Mouse (Mus musculus) neural tube, embryonic 15.5 days (tissue): ENCODE data around the gene Hoxc8. TPM values are rescaled to one million over a fixed set of nuclear protein-coding genes. Genes with fewer than 3 reads are reported as not detected.

Experiments used
- ATAC-seq: fragments of 200-750 bp; cut with Nextera tagmentation; 2 replicates; pipeline ENCODE4 v1.8.0; 2017; ENCODE audit warnings: mild to moderate bottlenecking, moderate TSS enrichment, moderate library complexity; ENCODE audit not compliant: low FRiP score
- H3K27ac ChIP-seq: fragments of 300-500 bp; sonication (generic); replicated peaks from 2 replicates; pipeline ENCODE4 v1.5.1; 2015; ENCODE audit warnings: mild to moderate bottlenecking, inconsistent platforms
- H3K27me3 ChIP-seq: fragments of 300-500 bp; sonication (generic); replicated peaks from 2 replicates; pipeline ENCODE4 v1.6.1; 2015; ENCODE audit warnings: inconsistent platforms
- H3K36me3 ChIP-seq: fragments of 300-500 bp; sonication (generic); 2 replicates; pipeline ENCODE4 v1.6.1; 2015; ENCODE audit warnings: inconsistent platforms
- H3K4me1 ChIP-seq: fragments of 300-500 bp; sonication (generic); 2 replicates; pipeline ENCODE4 v1.6.1; 2015; ENCODE audit warnings: inconsistent platforms
- H3K4me2 ChIP-seq: fragments of 300-500 bp; sonication (generic); 2 replicates; pipeline ENCODE4 v1.6.1; 2015; ENCODE audit warnings: inconsistent platforms, mild to moderate bottlenecking, moderate library complexity
- H3K4me3 ChIP-seq: fragments of 300-500 bp; sonication (generic); replicated peaks from 2 replicates; pipeline ENCODE4 v1.5.1; 2015; ENCODE audit warnings: mild to moderate bottlenecking, inconsistent platforms
- H3K9ac ChIP-seq: fragments of 300-500 bp; sonication (generic); replicated peaks from 2 replicates; pipeline ENCODE4 v1.6.1; 2015; ENCODE audit warnings: mild to moderate bottlenecking, inconsistent platforms
- H3K9me3 ChIP-seq: fragments of 300-500 bp; sonication (generic); replicated peaks from 2 replicates; pipeline ENCODE4 v1.6.1; 2016; ENCODE audit warnings: inconsistent platforms
- WGBS: fragments of 180-500 bp; shearing (Covaris S2); methylation state at CpG from one replicate; pipeline ENCODE4 v1.1.7; 2015; ENCODE audit warnings: mixed read lengths; 5-methylcytosine and 5-hydroxymethylcytosine counted together
- polyA plus RNA-seq: library from polyadenylated mRNA; unstranded; fragments of >200 nt; fragmentation: Nextera tagmentation; extraction: Ambion mirVana; gene quantifications from 2 replicates; pipeline ENCODE4 v1.2.1, GENCODE M21; 2015

The Hoxc8 gene
- polyA plus RNA-seq, 1 experiment from 2014 or later = 108 TPM

DNA sequence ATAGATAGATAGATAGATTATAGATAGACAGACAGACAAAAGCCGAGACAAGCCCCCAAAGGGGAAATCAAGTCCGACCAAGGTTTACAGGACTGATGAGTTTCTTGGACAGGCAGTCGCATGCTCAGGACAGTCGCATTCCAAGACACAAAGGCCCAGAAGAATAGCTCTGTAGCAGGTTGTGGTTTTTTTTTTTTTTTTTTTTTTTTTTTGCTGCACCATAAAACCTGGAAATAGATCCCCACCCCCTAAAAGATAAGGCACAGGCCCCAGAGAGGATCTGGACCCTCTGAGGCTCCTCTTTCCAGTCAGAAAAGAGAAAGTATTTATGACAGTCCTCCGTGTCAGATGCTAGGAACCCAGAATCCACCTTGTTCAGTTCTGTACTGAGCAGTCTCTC lies 2.3 kb upstream of the Hoxc8 start:
- Histone ChIP-seq H3K9me3 (no peaks in the 10 kb centered on the region), H3K4me2 (peak overlapping the region; percentile 70), H3K9ac (0 out of 2 replicates have a peak overlapping the region, but pooled peaks have one; percentile 30), H3K4me1 (peaks cover 92% of the 10 kb centered on the region), H3K4me3 (peak overlapping the region; percentile 19; the same call in 1 of the 2 replicates), H3K27me3 (peaks cover 2% of the 10 kb centered on the region; the same call in 1 of the 2 replicates), H3K27ac (peak overlapping the region; percentile 75; the same call in 1 of the 2 replicates), H3K36me3 (no peaks in the 10 kb centered on the region)
- WGBS = 31% methylated on average over 5 of the region's 5 CpGs
- no peak for ATAC-seq

DNA sequence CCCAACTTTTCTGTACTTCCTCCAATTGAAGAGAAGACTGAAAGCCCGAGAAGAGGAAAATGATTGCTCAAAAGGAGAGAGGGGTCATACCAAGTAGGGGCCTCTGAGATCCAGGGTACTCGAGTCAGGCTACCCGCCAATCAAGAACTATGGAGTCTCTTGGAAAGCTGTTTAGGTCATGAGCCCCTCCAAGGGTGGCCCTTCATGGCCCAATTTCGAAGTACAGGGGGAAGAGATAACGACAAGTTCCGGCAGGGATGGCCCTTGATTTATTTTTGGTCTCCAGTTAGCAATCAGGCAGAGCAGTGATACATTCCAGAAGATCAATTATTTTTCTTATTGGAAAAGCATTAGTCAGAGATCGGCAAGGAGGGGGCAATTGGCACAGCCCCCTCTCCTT lies 1.4 kb downstream of the Hoxc8 start:
- peaks cover 2% of the 10 kb centered on the region; the same call in 1 of the 2 replicates for H3K27me3 ChIP-seq
- ATAC-seq = no peak
- H3K4me1 ChIP-seq = peaks cover 84% of the 10 kb centered on the region
- H3K4me2 ChIP-seq = peak overlapping the region; percentile 82
- peak overlapping the region; percentile 89 for H3K27ac ChIP-seq
- peak overlapping the region; percentile 52 for H3K4me3 ChIP-seq
- H3K9ac ChIP-seq = peak overlapping the region; percentile 64
- WGBS = 9% methylated on average over 7 of the region's 7 CpGs
- H3K9me3 ChIP-seq = no peaks in the 10 kb centered on the region
- H3K36me3 ChIP-seq = no peaks in the 10 kb centered on the region

DNA sequence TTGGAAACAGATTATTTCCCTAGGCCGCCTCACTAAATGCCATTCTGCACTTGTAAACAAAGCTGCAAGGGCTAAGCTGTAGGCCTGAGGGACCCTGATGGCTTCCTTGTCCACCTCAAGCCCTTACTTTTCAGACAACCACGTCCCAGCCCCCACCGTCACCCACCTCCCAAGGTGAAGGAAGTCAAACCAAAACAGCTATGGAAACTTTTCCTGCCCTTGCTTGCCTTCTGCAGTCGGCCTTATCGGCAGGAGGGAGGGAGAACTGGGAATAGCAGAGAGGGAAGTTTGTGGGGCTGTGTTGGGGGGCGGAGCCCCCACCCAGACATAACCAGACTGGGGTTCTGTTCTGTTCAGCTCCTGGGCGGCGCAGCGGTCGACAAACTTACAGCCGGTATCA lies 1.8 kb downstream of the Hoxc8 start:
- no peaks in the 10 kb centered on the region for H3K36me3 ChIP-seq
- H3K4me1 ChIP-seq = peaks cover 82% of the 10 kb centered on the region
- no peaks in the 10 kb centered on the region for H3K9me3 ChIP-seq
- 7% methylated on average over 11 of the region's 11 CpGs for WGBS
- peak overlapping the region; percentile 52 for H3K4me3 ChIP-seq
- peak overlapping the region; percentile 64 for H3K9ac ChIP-seq
- ATAC-seq = no peak
- H3K27me3 ChIP-seq = peaks cover 2% of the 10 kb centered on the region; the same call in 1 of the 2 replicates
- H3K27ac ChIP-seq = peak overlapping the region; percentile 89
- H3K4me2 ChIP-seq = peak overlapping the region; percentile 82

DNA sequence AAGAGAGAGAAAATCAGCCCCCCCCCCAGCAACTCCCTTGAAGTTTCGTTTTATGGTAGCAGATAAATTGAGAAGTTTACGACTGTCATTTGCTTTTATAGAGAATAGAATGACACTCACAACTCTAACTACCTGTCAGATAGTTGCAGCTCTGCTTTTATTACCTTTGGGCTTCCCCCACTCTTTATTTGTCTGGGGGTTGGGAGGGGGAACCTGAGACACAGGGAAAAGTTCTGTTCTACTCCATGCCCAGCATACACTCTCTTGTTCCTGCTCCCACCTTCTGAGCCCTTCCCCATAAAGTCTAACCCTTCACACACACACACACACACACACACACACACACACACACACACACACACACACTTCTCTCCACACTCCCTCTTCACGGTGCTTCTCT lies 2.5 kb downstream of the Hoxc8 start:
- H3K4me3 ChIP-seq = peak overlapping the region; percentile 52
- H3K9ac ChIP-seq = peak overlapping the region; percentile 64; the same call in 1 of the 2 replicates
- ATAC-seq = no peak
- no peaks in the 10 kb centered on the region for H3K9me3 ChIP-seq
- no peaks in the 10 kb centered on the region for H3K36me3 ChIP-seq
- peaks cover 82% of the 10 kb centered on the region for H3K4me1 ChIP-seq
- 7% methylated on average over 3 of the region's 3 CpGs for WGBS
- H3K4me2 ChIP-seq = peak overlapping the region; percentile 82
- peak overlapping the region; percentile 89; the same call in 1 of the 2 replicates for H3K27ac ChIP-seq
- H3K27me3 ChIP-seq = peaks cover 2% of the 10 kb centered on the region; the same call in 1 of the 2 replicates

DNA sequence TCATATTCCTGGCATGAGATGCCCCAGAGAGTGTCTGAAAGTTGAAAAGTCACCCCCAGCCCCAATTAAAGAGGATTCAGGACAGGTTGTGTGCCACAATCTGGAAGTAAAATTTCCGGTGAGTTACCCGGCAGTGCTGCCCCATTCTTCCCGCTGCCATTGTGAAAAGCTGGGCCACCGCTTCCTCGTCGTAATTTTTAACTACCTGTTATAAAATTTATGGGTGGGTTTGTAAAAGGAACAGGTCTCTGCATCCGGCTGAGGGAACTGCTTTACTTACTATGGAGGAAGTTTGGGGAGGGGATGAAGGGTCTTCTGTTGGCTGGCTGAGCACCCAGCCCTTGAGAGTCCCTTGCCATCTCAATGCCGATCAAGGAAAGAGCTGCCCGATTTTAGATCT lies 6.1 kb downstream of the Hoxc8 start:
- Histone ChIP-seq H3K4me1 (peaks cover 84% of the 10 kb centered on the region), H3K4me2 (peak overlapping the region; percentile 72), H3K27me3 (0 out of 2 replicates have a peak, but pooled peaks cover 2% of the 10 kb centered on the region), H3K36me3 (no peaks in the 10 kb centered on the region), H3K9ac (peak overlapping the region; percentile 47; the same call in 1 of the 2 replicates), H3K9me3 (no peaks in the 10 kb centered on the region), H3K4me3 (peak overlapping the region; percentile 51), H3K27ac (peak overlapping the region; percentile 98)
- 11% methylated on average over 9 of the region's 9 CpGs for WGBS
- ATAC-seq = no peak

DNA sequence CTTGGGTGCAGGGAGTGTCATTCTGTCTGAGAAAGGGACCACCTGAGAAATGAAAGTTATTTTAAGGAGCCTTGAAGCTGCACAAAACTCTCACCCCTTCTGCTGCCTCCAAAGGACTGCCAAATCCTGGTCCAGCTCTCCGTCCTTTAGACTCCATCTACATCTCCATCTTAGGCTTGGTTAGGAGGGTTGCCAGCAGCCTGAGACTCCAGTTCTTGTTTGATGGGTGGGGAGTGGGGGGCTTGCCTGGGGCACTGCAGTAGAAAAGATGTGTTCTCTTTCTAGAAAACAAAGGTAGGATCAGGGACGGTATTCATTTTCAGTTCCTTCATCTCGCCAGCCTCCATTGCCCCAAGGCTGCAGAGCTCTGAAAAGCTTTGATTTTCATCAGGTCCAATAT lies 7.0 kb downstream of the Hoxc8 start:
- Histone ChIP-seq H3K4me1 (peaks cover 83% of the 10 kb centered on the region), H3K9ac (peak overlapping the region; percentile 83), H3K9me3 (no peaks in the 10 kb centered on the region), H3K4me3 (peak overlapping the region; percentile 51), H3K27ac (peak overlapping the region; percentile 98), H3K27me3 (0 out of 2 replicates have a peak, but pooled peaks cover 2% of the 10 kb centered on the region), H3K36me3 (no peaks in the 10 kb centered on the region), H3K4me2 (peak overlapping the region; percentile 72)
- no peak for ATAC-seq
- 6% methylated on average over 3 of the region's 3 CpGs for WGBS

DNA sequence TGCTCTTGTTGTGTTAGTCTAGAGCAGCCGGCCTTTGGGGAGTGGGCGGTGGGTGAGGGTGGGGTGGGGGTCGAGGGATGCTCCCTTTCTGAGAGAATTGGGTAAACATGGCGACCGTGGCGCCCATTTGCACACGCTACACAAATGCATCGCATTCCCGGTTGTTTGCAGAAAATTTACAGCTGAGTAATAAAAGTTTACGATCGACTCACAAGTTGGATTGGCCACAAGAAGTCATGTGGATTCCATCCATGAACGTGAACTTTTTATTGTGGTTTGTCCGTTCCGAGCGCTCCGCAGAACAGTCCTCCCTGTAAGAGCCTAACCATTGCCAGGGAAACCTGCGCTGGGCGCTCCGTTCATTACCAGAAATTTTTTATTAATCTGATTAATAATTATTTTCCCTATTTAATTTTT lies 7.5 kb downstream of the Hoxc8 start, which contains the start of gene Hoxc6:
Gene Hoxc6, plus strand, starts transcription at position 319 of the 417 bp plus-strand sequence.
- H3K36me3 ChIP-seq = no peaks in the 10 kb centered on the region
- peak within 1 kb of the TSS; percentile 72 for H3K4me2 ChIP-seq
- peak within 1 kb of the TSS; percentile 98 for H3K27ac ChIP-seq
- ATAC-seq = peak; percentile 46; the same call in 1 of the 2 replicates
- no peaks in the 10 kb centered on the region for H3K9me3 ChIP-seq
- H3K4me1 ChIP-seq = peaks cover 83% of the 10 kb centered on the region
- H3K4me3 ChIP-seq = peak within 1 kb of the TSS; percentile 51
- peak within 1 kb of the TSS; percentile 83 for H3K9ac ChIP-seq
- H3K27me3 ChIP-seq = 0 out of 2 replicates have a peak, but pooled peaks cover 2% of the 10 kb centered on the region
- WGBS = under 1% methylated on average over 19 of the region's 19 CpGs

DNA sequence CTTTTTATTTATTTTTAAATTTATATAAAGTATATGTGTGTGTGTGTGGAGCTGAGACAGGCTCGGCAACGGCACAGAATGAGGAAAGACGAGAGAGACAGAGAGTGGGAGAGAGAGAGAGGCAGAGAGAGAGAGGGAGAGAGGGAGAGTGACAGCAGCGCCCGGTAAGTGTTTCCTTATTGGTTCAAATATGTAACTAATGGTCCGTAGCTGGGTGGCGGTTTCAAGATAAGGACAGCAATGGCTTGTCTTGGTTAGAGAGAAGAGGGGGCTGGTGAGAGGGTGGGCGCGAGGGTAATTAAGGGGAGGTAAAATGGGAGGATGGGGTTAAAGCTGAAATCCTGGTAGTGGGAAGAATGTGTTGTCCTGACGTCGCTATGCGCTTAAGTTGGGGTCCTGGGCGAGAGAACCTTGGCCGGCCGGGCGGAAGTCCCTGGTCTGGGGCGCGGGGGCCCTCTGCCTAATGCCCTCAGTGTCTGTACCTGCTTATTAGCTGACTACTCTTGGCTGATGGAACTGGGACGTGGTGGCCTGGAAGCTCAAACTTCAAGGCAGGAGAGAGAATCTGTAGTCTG lies 8.3 kb downstream of the Hoxc8 start:
- H3K27me3 ChIP-seq = 0 out of 2 replicates have a peak, but pooled peaks cover 2% of the 10 kb centered on the region
- H3K4me3 ChIP-seq = peak overlapping the region; percentile 51
- peak overlapping the region; percentile 98 for H3K27ac ChIP-seq
- ATAC-seq = peak; percentile 49
- H3K4me1 ChIP-seq = peaks cover 87% of the 10 kb centered on the region
- no peaks in the 10 kb centered on the region for H3K36me3 ChIP-seq
- H3K9ac ChIP-seq = peak overlapping the region; percentile 83
- H3K4me2 ChIP-seq = peak overlapping the region; percentile 72
- H3K9me3 ChIP-seq = no peaks in the 10 kb centered on the region
- under 1% methylated on average over 19 of the region's 19 CpGs for WGBS

DNA sequence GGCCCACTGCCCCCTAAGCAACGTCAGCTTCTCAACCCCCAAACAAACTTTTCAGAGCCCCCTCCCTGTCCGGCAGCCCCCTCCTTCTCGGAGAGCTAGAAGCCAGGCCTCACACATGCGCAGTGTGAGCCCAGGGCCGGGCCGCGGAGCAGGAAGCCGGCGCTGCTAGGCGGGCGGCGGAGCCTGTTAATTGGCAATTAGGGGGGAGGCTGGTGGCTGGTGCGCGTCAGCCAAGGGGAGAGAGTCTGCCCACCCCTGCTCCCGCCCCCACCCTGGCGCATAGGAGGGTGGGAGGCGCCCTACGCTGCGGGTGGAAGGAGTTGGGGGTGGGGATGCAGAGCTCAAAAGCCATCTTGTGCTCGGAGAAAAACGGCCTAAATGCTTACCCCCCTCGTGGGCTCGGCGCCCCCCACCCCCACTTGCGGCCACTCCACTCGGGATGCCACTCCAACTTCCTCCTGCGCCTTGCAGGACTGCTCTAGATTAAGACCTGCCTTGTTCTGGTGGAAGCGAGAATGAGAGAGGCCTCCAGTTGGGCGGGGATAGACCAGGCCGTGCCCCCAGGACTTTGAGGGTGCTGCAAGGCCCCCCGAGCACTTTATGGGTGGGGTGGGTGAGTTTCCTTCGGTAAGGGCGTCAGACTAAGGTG lies 8.9 kb downstream of the Hoxc8 start:
- Histone ChIP-seq H3K4me2 (peak overlapping the region; percentile 72), H3K36me3 (no peaks in the 10 kb centered on the region), H3K27me3 (0 out of 2 replicates have a peak, but pooled peaks cover 2% of the 10 kb centered on the region), H3K9me3 (no peaks in the 10 kb centered on the region), H3K27ac (peak overlapping the region; percentile 98), H3K4me3 (peak overlapping the region; percentile 51), H3K4me1 (peaks cover 92% of the 10 kb centered on the region), H3K9ac (peak overlapping the region; percentile 83)
- ATAC-seq = peak; percentile 86
- 1% methylated on average over 33 of the region's 33 CpGs for WGBS

DNA sequence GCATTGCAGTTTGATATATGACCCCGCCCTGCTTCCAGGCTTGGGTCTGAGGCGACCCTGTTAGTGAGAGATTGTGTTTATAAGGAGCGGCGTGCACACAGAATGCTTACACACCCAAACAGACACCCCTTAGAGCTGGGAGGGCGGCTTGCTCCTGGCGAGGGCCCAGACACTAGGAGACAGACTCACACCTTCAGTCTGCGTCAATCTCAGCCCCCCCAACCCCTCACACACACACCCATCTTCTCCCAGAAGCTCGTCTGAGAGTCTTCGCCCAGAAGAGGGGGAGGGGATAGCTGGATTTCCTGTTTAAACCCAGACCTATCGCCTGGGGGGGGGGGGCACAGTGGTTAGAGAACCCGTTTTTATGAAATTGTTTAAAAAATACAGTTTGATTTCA lies 9.5 kb downstream of the Hoxc8 start:
- WGBS = 4% methylated on average over 11 of the region's 11 CpGs
- Histone ChIP-seq H3K9me3 (no peaks in the 10 kb centered on the region), H3K27me3 (0 out of 2 replicates have a peak, but pooled peaks cover 2% of the 10 kb centered on the region), H3K36me3 (no peaks in the 10 kb centered on the region), H3K4me1 (peaks cover 92% of the 10 kb centered on the region), H3K4me3 (peak overlapping the region; percentile 51), H3K27ac (peak overlapping the region; percentile 98), H3K9ac (peak overlapping the region; percentile 83), H3K4me2 (peak overlapping the region; percentile 72)
- peak; percentile 39 for ATAC-seq

DNA sequence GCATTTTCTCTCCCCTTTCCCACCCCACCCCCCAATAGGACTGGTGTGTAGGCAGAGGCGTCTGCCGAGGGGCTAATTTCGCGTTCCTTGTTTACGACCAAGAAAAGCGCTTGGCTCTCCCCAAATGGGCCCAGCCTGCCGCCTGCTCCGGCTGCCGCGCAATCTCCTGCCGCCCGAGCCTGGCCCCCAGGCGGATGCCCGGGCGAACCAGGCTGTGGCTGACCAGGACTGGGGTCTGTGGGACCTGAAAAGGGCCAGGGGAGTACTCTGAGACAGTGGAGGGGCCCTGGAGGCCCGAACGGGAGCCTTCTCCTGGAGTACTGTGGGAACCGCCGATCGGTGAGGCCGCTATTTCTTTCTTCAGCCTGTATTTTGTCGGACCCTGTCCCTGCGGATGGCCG lies 10.1 kb downstream of the Hoxc8 start:
- Histone ChIP-seq H3K36me3 (no peaks in the 10 kb centered on the region), H3K9ac (peak overlapping the region; percentile 83), H3K27ac (peak overlapping the region; percentile 98), H3K4me1 (peaks cover 92% of the 10 kb centered on the region), H3K27me3 (no peaks in the 10 kb centered on the region), H3K4me2 (peak overlapping the region; percentile 72), H3K4me3 (peak overlapping the region; percentile 51), H3K9me3 (no peaks in the 10 kb centered on the region)
- 2% methylated on average over 24 of the region's 24 CpGs for WGBS
- ATAC-seq = no peak; the same call in 1 of the 2 replicates
